Mouse (Mus musculus): Measurements from ENCODE around the gene Ascc1.
"Not testable (repeated sequence)": the region's sequence is repeated elsewhere in the genome, so short reads cannot be mapped to it uniquely, and the experiment has no call there.

Gene Ascc1

GRCm38 (mm10) chr10:60118464-60118863, 115.9 kb downstream of the Ascc1 start:
- DNase-seq: no peak

- DNase-seq: no peak
Observed at GRCm38 (mm10) chr10:60120630-60121029, 118.0 kb downstream of the Ascc1 start.

- DNase-seq: no peak
Observed at GRCm38 (mm10) chr10:60124078-60124477, 121.5 kb downstream of the Ascc1 start.

DNA sequence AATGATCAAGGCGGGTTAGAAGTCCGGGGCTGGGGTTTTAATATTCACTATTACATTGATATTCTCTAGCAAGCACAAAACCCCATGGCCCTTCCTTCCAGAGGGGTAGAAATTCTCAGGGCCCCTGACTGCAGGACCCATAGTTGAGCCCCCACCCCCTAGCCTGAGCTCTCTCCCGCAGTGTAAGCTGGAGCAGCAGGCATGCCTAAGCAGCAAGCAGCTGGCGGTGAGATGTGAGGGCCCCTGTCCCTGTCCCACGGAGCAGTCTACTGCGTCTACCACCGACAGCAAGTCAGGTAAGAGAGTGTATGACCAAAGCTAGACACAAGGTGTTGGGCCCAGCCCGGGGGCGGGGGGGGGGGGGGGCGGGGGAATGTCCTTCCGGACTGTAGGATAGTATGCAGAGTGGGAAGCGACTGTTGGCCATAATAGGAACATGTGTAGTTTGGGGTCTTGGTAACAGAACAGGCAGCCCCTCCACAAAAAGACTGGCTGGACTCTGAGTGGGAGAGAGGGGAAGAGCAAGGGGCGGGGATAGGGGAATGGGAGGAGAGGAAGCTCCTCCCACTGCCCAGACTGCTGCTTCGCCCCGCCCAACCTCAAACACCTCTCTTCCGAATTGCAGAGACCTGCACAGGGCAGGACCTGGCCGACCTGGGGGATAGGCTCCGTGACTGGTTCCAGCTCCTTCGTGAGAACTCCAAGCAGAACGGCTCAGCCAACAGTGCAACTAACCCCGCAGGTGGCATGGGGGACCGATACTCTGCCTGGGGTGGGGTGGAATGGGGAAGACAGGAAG, 123.1 kb downstream of the Ascc1 start:
- DNase-seq: no peak

DNA sequence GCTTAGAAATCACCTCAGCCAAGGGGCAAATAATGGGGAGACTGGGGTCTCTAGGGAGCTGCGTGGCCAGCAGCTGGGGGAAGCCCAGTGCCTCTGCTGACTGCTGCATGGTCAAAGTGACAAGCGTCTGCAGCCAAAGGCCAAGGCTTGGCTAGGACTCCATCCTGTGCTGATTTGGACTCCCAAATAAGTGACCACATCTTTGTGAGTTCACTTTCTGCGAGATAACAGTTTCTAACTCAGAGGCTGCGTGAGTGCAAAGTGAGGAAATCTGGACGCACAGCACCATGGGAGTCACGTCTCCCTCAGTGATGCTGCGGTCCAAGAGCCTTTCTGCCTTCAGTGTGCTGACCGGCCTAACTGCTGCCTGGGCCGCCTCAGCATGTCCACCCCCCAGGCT, 125.7 kb downstream of the Ascc1 start:
- no peak for DNase-seq

- no peak for DNase-seq
Observed at GRCm38 (mm10) chr10:60130504-60130903, 127.9 kb downstream of the Ascc1 start.

DNA sequence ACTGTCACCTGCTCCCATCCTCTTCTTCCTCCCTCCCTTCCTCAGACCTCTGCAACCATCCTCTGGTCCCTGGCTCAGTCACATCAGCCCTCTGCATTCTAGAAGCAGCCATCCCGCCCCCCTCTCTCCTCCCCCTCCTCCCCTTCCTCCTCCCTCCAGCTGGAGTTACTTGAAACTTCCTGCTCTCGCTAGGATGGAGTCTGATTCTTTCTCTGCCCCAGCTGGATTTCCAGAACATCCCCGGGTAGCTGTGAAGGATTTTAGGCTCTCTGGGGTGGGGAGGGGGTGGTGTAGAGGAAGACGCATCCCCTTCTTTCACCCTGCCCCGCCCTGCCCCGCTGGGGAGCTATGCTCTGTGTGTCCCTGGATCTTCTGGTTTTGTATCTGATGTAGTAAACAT, 130.9 kb downstream of the Ascc1 start:
- DNase-seq: no peak

- no peak for DNase-seq
Observed at GRCm38 (mm10) chr10:60134201-60134600, 131.6 kb downstream of the Ascc1 start.

DNA sequence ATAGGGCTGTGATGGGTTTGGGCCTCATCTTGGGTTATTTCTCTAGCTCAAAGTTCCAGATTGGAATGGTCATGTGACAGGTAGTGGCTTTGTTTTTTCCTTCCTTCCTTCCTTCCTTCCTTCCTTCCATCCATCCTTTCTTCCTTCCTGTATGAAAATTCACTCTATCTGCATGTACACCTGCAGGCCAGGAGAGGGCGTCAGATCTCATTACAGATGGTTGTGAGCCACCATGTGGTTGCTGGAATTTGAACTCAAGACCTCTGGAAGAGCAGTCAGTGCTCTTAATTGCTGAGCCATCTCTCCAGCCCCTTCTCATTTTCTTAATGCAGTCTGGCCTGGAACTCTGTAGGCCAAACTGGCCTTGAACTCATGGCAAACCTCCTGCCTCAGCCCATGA, 133.4 kb downstream of the Ascc1 start:
- DNase-seq: not testable (repeated sequence)

GRCm38 (mm10) chr10:60136935-60137334, 134.3 kb downstream of the Ascc1 start:
- no peak for DNase-seq

DNA sequence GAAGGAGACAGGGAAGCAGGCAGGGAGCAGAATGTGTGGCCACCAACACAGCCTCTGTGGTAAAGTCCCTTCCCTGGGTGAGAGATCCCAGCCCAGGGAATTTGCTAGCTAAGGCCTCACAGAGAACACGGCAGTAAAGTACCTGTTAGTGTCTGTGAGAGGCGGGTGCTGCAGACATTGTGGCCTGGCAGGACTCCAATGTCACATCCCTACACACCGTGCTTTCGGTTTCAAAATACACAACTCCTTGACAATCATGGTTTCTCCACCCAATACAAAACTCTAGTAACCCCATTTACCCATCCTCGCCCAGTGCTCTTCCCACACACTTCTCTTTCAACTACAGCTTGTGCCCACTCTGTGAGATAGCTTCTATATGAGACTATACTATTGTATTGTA, 136.1 kb downstream of the Ascc1 start:
- no peak for DNase-seq

DNA sequence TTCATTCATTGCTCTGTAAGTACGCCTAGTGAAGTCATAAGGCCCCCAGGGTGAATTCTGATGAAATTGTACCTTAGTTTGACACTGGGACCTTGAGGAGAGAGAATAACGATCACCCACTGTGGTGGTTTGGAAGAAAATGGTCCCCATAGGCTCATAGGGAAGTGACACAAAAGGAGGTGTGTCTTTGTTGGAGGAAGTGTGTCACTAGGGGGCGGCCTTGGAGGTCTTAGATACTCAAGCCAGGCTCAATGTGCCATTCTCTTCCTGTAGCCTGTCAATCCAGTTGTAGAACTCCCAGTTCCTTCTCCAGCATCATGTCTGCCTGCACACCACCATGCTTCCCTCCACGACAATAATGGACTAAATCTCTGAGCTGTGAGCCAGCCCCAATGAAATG, 138.1 kb downstream of the Ascc1 start:
- DNase-seq: no peak

DNA sequence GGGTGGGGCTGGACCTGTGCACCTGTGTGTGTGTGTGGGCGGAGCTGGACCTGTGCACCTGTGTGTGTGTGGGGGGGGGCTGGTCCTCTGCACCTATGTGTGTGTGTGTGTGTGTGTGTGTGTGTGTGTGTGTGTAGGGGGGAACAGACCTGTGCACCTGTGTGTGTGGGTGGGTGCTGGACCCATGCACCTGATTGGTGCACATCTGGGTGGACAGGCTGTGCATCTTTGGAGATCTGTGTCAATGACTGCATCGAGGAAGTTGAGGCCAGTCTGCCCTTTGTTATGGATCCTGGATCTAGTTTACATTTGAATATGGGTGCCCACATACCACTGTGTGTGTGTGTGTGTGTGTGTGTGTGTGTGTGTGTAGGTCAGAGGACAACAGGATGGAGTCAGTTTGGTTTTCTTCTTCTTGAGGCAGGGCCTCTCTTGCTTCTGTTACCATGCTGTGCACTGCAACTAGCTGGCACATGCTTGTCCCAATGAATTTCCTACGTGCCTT, 139.1 kb downstream of the Ascc1 start:
- DNase-seq: no peak

- not testable (repeated sequence) for DNase-seq
Observed at GRCm38 (mm10) chr10:60147510-60148047, 145.0 kb downstream of the Ascc1 start.

- DNase-seq: peak; percentile 41
Observed at GRCm38 (mm10) chr10:60148087-60148486, 145.5 kb downstream of the Ascc1 start.

Measured in kidney, adult 11 months (tissue).